Mouse (Mus musculus): ENCODE results near the gene Zfp511. TPM values are rescaled to one million over a fixed set of nuclear protein-coding genes. Genes with fewer than 3 reads are reported as not detected.

The Zfp511 gene
- total RNA-seq (2021): 10 to 100 TPM; 26.5 to 27.5 TPM

- intact Hi-C loops (cut with DNase I): no loop called here
- peak; percentile 94 to 96 for DNase-seq (ENCODE audit: low spot score in 2 of 2)
Measured at GRCm38 (mm10) chr7:140036281-140037170, at the start of gene Zfp511, which contains the start of gene Tubgcp2. Gene Zfp511 (plus strand): TSS chr7:140036391. Gene Tubgcp2 (minus strand): TSS chr7:140036669.

- DNase-seq (ENCODE audit: low spot score in 2 of 2): no peak
- intact Hi-C loops (cut with DNase I): no loop called here
Measured at GRCm38 (mm10) chr7:139988272-139988671, 47.9 kb upstream of the Zfp511 start.

- no peak for DNase-seq (ENCODE audit: low spot score in 2 of 2)
- intact Hi-C loops (cut with DNase I): no loop called here
Measured at GRCm38 (mm10) chr7:139990864-139991394, 45.3 kb upstream of the Zfp511 start.

GRCm38 (mm10) chr7:139992406-139992805 lies 43.8 kb upstream of the Zfp511 start, which contains the start of gene Adam8:
Gene Adam8 (minus strand): TSS chr7:139992562.
- DNase-seq (ENCODE audit: low spot score in 2 of 2): no peak
- intact Hi-C loops (cut with DNase I): no loop called here

- intact Hi-C loops (cut with DNase I): no loop called here
- DNase-seq (ENCODE audit: low spot score in 2 of 2): no peak
Measured at GRCm38 (mm10) chr7:139993532-139993931, 42.7 kb upstream of the Zfp511 start.

GRCm38 (mm10) chr7:139994202-139994601 lies 42.0 kb upstream of the Zfp511 start:
- no peak for DNase-seq (ENCODE audit: low spot score in 2 of 2)
- intact Hi-C loops (cut with DNase I): loop anchor here (2.0 kb wide), 2 partner anchors 25 to 89 kb away; no protein-coding TSS in a partner anchor

GRCm38 (mm10) chr7:139994676-139995075 lies 41.5 kb upstream of the Zfp511 start:
- intact Hi-C loops (cut with DNase I): loop anchor here (2.0 kb wide), 2 partner anchors 26 to 90 kb away; no protein-coding TSS in a partner anchor
- peak; percentile 75 to 83 for DNase-seq (ENCODE audit: low spot score in 2 of 2)

GRCm38 (mm10) chr7:139998691-139999350 lies 37.4 kb upstream of the Zfp511 start:
- peak in 1 of 2 experiments; percentile 83 for DNase-seq (ENCODE audit: low spot score in 2 of 2)
- intact Hi-C loops (cut with DNase I): no loop called here

GRCm38 (mm10) chr7:140001086-140001740 lies 35.0 kb upstream of the Zfp511 start:
- intact Hi-C loops (cut with DNase I): no loop called here
- DNase-seq (ENCODE audit: low spot score in 2 of 2): no peak

- intact Hi-C loops (cut with DNase I): no loop called here
- DNase-seq (ENCODE audit: low spot score in 2 of 2): no peak
Measured at GRCm38 (mm10) chr7:140004666-140005065, 31.5 kb upstream of the Zfp511 start.

- DNase-seq (ENCODE audit: low spot score in 2 of 2): no peak
- intact Hi-C loops (cut with DNase I): no loop called here
Measured at GRCm38 (mm10) chr7:140006861-140007611, 29.2 kb upstream of the Zfp511 start.

- DNase-seq (ENCODE audit: low spot score in 2 of 2): no peak
- intact Hi-C loops (cut with DNase I): no loop called here
Measured at GRCm38 (mm10) chr7:140007781-140008180, 28.4 kb upstream of the Zfp511 start.

GRCm38 (mm10) chr7:140011336-140011735 lies 24.9 kb upstream of the Zfp511 start:
- intact Hi-C loops (cut with DNase I): no loop called here
- DNase-seq (ENCODE audit: low spot score in 2 of 2): no peak

- intact Hi-C loops (cut with DNase I): no loop called here
Measured at GRCm38 (mm10) chr7:140031771-140032170, 4.4 kb upstream of the Zfp511 start.

GRCm38 (mm10) chr7:140032366-140032765 lies 3.8 kb upstream of the Zfp511 start:
- intact Hi-C loops (cut with DNase I): no loop called here
- no peak for DNase-seq (ENCODE audit: low spot score in 2 of 2)

More at GRCm38 (mm10) chr7:140031771-140032170, 4.4 kb upstream of the Zfp511 start:
- DNase-seq (ENCODE audit: low spot score in 2 of 2): no peak

- intact Hi-C loops (cut with DNase I): no loop called here
- DNase-seq (ENCODE audit: low spot score in 2 of 2): no peak
Measured at GRCm38 (mm10) chr7:140033386-140033785, 2.8 kb upstream of the Zfp511 start.

- no peak for DNase-seq (ENCODE audit: low spot score in 2 of 2)
- intact Hi-C loops (cut with DNase I): no loop called here
Measured at GRCm38 (mm10) chr7:140035456-140035855, 735 bp upstream of the Zfp511 start.

- no peak for DNase-seq (ENCODE audit: low spot score in 2 of 2)
- intact Hi-C loops (cut with DNase I): no loop called here
Measured at GRCm38 (mm10) chr7:140037171-140037555, 972 bp downstream of the Zfp511 start.

- intact Hi-C loops (cut with DNase I): no loop called here
Measured at GRCm38 (mm10) chr7:140042728-140043127, 6.5 kb downstream of the Zfp511 start.

More at GRCm38 (mm10) chr7:140042728-140043127, 6.5 kb downstream of the Zfp511 start:
- no peak for DNase-seq (ENCODE audit: low spot score in 2 of 2)

Measured in left cerebral cortex, postnatal 25 days (tissue).